Mouse (Mus musculus): ENCODE measurements around the gene Wdr62. TPM values are rescaled to one million over a fixed set of nuclear protein-coding genes. Genes with fewer than 3 reads are reported as not detected.
"Not testable (repeated sequence)": the region's sequence is repeated elsewhere in the genome, so short reads cannot be mapped to it uniquely, and the experiment has no call there.

The Wdr62 gene
- total and polyA plus RNA-seq, 2 experiments from 2014 or later = 3.2 to 3.4 TPM

DNA sequence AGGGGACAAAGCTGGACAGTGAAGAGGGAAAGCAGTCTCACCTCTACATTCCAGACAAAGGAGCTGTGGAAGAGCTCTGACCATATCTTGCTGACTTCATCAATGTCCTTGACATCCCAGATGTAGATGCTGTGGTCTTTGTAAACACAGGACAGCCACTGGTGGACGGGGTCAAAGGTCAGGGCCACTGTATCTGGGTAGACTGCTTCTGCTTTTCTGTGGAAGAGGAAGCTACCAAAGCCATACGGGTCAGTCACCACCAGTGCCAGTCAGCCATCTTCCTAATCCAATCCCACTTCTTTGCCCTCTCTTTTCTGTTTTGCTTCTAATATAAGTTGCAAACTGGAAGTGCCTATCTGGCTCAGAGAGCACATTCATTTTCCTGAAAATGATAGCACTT is 15.2 kb downstream of the Wdr62 start:
- Histone ChIP-seq H3K27me3 (ENCODE audit: control insufficient read depth, insufficient read depth, low read length) (no peaks in the 10 kb centered on the region), H3K4me2 (ENCODE audit: low read depth, low read length) (no peak overlapping the region), H3K27ac (ENCODE audit: low read depth) (no peak overlapping the region), H3K4me3 (ENCODE audit: low read depth, low read length) (no peak overlapping the region), H3K4me1 (ENCODE audit: control insufficient read depth, insufficient read depth) (no peaks in the 10 kb centered on the region), H3K9ac (replicated peaks; ENCODE audit: low read depth, low read length) (no peak overlapping the region), H3K9me3 (replicated peaks; ENCODE audit: control insufficient read depth, low read length) (no peaks in the 10 kb centered on the region), H3K36me3 (replicated peaks; ENCODE audit: control insufficient read depth, insufficient read depth, low read length) (peaks cover 29% of the 10 kb centered on the region; the same call in 1 of the 2 replicates)
- 77% methylated on average over 2 of the region's 2 CpGs for WGBS
- DNase-seq (ENCODE audit: low spot score) (no peak), ATAC-seq (ENCODE audit: insufficient read depth, low read depth) (no peak)
- TF ChIP-seq EP300 (IDR thresholded peaks at IDR 0.05; ENCODE audit: low read depth) (no peak), CTCF (IDR thresholded peaks at IDR 0.05; ENCODE audit: low read depth) (no peak)

DNA sequence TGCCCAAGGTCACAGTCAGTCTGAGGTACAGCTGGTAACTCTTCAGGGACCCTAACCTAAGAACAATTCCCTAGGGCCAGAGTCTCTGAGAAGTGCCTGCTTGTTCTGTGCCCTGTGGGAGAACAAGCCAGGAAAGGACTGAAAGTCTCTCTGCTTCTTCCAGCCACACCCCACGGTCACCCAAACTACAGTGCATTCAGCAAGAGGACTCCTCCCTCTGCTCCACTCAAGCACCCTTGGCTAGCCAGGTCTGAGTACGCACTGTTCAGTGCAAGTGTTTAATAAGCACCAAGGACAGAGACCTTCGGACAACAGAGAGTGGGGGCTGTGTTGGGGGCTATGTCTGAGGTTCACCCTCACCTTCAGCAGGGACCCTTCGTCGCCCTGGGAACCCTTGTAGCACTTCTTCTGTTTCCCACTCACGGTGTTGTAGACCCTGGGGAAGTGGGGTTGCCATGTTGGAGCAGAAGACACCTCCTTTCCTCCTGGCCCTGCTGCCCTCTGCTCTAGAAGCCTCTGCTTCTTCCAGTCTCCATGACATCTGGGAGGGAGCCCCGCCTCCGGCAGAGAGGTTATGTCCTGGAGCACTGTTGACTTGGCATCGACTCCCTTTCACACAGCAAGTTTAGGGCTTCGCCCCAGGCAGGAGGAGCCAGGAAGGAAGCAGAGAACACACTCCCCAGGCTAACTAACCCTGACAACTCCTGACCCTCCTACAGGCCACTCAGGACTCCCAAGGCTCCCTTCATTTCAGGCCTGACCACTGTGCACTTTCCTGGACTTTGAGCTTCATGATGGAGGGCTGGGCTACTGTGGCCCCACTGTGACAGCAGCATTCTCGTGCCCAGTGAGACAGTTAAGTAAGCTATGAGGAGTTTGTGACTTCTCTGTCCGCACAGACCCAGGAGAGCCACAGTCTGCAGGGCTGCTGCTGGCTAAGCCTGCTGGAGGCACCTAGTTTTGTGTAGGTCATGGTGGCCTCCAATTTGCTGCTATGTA is 28.0 kb downstream of the Wdr62 start:
- Histone ChIP-seq H3K27me3 (ENCODE audit: control insufficient read depth, insufficient read depth, low read length) (no peaks in the 10 kb centered on the region), H3K4me1 (ENCODE audit: control insufficient read depth, insufficient read depth) (no peaks in the 10 kb centered on the region), H3K27ac (ENCODE audit: low read depth) (no peak overlapping the region), H3K4me3 (ENCODE audit: low read depth, low read length) (no peak overlapping the region), H3K9me3 (replicated peaks; ENCODE audit: control insufficient read depth, low read length) (no peaks in the 10 kb centered on the region), H3K4me2 (ENCODE audit: low read depth, low read length) (no peak overlapping the region), H3K9ac (replicated peaks; ENCODE audit: low read depth, low read length) (no peak overlapping the region), H3K36me3 (replicated peaks; ENCODE audit: control insufficient read depth, insufficient read depth, low read length) (peaks cover 21% of the 10 kb centered on the region; the same call in 1 of the 2 replicates)
- no peak for TF ChIP-seq CTCF (IDR thresholded peaks at IDR 0.05; ENCODE audit: low read depth)
- no peak for TF ChIP-seq EP300 (IDR thresholded peaks at IDR 0.05; ENCODE audit: low read depth)
- WGBS = 79% methylated on average over 12 of the region's 12 CpGs
- no peak for DNase-seq (ENCODE audit: low spot score)
- ATAC-seq (ENCODE audit: insufficient read depth, low read depth) = no peak; the same call in 1 of the 2 replicates

DNA sequence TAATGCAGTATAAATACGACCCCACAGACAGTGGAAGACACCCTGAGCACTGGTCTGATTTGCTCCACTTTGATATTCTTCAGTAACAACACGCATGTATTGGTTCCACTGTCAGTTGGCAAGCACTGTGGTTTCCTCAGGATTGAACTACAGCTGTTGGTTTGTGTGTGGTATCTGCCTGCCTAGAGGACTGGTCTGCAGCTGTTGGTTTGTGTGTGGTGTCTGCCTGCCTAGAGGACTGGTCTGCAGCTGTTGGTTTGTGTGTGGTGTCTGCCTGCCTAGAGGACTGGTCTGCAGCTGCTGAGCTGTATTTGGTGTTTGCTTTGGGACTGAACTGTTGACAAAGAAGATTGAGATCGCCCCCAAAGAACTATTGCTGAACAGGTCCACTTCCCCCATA is 42.8 kb downstream of the Wdr62 start:
- not testable (repeated sequence) for H3K27ac ChIP-seq (ENCODE audit: low read depth); H3K9ac ChIP-seq (replicated peaks; ENCODE audit: low read depth, low read length); H3K4me2 ChIP-seq (ENCODE audit: low read depth, low read length); H3K4me1 ChIP-seq (ENCODE audit: control insufficient read depth, insufficient read depth); DNase-seq (ENCODE audit: low spot score); ATAC-seq (ENCODE audit: insufficient read depth, low read depth); H3K27me3 ChIP-seq (ENCODE audit: control insufficient read depth, insufficient read depth, low read length); H3K9me3 ChIP-seq (replicated peaks; ENCODE audit: control insufficient read depth, low read length); H3K4me3 ChIP-seq (ENCODE audit: low read depth, low read length)
- peaks cover 22% of the 10 kb centered on the region for H3K36me3 ChIP-seq (replicated peaks; ENCODE audit: control insufficient read depth, insufficient read depth, low read length)
- WGBS = 80% methylated on average over 3 of the region's 3 CpGs

DNA sequence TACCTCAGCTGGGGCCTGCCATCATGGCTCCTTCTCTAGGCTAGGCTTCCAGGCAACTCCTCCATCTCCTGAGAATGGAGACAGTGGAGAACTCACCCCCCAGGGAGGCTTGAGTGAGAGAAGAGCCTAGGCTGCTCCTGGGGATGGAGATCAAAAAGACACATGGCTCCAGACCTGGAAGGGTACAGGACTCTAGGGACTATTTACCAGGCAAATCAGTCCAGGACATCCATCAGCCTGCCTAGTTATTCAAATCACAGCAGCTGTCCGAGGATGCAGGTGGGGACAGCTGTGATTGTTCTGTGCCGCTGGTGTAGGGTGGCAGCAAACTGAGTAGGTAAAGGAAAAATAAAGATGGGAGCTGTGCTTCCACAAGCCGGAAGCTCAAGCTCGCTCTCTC is 44.6 kb downstream of the Wdr62 start, which contains the start of gene Ovol3:
TSS of gene Ovol3 (minus strand) at position 101 of the 400 bp plus-strand sequence.
- no peaks in the 10 kb centered on the region for H3K27me3 ChIP-seq (ENCODE audit: control insufficient read depth, insufficient read depth, low read length)
- H3K27ac ChIP-seq (ENCODE audit: low read depth) = no peak within 1 kb of the TSS
- H3K4me1 ChIP-seq (ENCODE audit: control insufficient read depth, insufficient read depth) = peaks cover 9% of the 10 kb centered on the region
- H3K4me3 ChIP-seq (ENCODE audit: low read depth, low read length) = no peak within 1 kb of the TSS
- TF ChIP-seq EP300 (IDR thresholded peaks at IDR 0.05; ENCODE audit: low read depth) (no peak), CTCF (IDR thresholded peaks at IDR 0.05; ENCODE audit: low read depth) (no peak)
- WGBS = 84% methylated on average over 4 of the region's 4 CpGs
- DNase-seq (ENCODE audit: low spot score) (no peak), ATAC-seq (ENCODE audit: insufficient read depth, low read depth) (no peak)
- H3K9ac ChIP-seq (replicated peaks; ENCODE audit: low read depth, low read length) = no peak within 1 kb of the TSS
- peaks cover 9% of the 10 kb centered on the region for H3K36me3 ChIP-seq (replicated peaks; ENCODE audit: control insufficient read depth, insufficient read depth, low read length)
- no peak within 1 kb of the TSS for H3K4me2 ChIP-seq (ENCODE audit: low read depth, low read length)
- H3K9me3 ChIP-seq (replicated peaks; ENCODE audit: control insufficient read depth, low read length) = no peaks in the 10 kb centered on the region

DNA sequence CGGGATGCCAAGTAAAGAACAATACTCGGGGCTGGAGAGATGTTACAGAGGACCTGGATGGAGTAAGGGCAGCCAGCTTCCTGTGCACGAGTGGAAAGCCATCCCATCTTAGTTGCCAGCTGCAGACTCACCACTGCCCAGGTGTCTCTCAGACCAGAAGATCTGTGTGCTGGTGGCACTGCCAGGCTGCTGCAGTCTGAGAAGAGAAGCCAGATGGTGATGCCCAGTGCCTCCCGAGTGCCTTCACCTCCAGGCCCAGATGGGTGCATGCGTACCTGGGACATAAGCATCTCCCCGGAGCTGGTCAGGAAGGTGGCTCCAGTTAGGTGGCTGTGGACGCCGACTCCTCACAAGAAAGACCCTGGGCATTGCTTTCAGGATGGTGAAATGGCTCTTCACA is 45.1 kb downstream of the Wdr62 start:
- Histone ChIP-seq H3K36me3 (replicated peaks; ENCODE audit: control insufficient read depth, insufficient read depth, low read length) (peaks cover 9% of the 10 kb centered on the region), H3K27ac (ENCODE audit: low read depth) (no peak overlapping the region), H3K9ac (replicated peaks; ENCODE audit: low read depth, low read length) (no peak overlapping the region), H3K4me1 (ENCODE audit: control insufficient read depth, insufficient read depth) (peaks cover 9% of the 10 kb centered on the region), H3K9me3 (replicated peaks; ENCODE audit: control insufficient read depth, low read length) (no peaks in the 10 kb centered on the region), H3K4me3 (ENCODE audit: low read depth, low read length) (no peak overlapping the region), H3K27me3 (ENCODE audit: control insufficient read depth, insufficient read depth, low read length) (no peaks in the 10 kb centered on the region), H3K4me2 (ENCODE audit: low read depth, low read length) (no peak overlapping the region)
- no peak for DNase-seq (ENCODE audit: low spot score)
- TF ChIP-seq EP300 (IDR thresholded peaks at IDR 0.05; ENCODE audit: low read depth) (no peak), CTCF (IDR thresholded peaks at IDR 0.05; ENCODE audit: low read depth) (no peak)
- 84% methylated on average over 8 of the region's 8 CpGs for WGBS
- ATAC-seq (ENCODE audit: insufficient read depth, low read depth) = no peak
